Mouse (Mus musculus): ENCODE results near the gene Slc5a4b. TPM values are rescaled to one million over a fixed set of nuclear protein-coding genes. Genes with fewer than 3 reads are reported as not detected.
A peak's percentile ranks its signal among the peaks of the same experiment; 100 is the strongest.
"Not testable (repeated sequence)": the region's sequence is repeated elsewhere in the genome, so short reads cannot be mapped to it uniquely, and the experiment has no call there.

Slc5a4b gene
- polyA plus RNA-seq, 1 experiment from 2014 or later, result 0.05 TPM

DNA sequence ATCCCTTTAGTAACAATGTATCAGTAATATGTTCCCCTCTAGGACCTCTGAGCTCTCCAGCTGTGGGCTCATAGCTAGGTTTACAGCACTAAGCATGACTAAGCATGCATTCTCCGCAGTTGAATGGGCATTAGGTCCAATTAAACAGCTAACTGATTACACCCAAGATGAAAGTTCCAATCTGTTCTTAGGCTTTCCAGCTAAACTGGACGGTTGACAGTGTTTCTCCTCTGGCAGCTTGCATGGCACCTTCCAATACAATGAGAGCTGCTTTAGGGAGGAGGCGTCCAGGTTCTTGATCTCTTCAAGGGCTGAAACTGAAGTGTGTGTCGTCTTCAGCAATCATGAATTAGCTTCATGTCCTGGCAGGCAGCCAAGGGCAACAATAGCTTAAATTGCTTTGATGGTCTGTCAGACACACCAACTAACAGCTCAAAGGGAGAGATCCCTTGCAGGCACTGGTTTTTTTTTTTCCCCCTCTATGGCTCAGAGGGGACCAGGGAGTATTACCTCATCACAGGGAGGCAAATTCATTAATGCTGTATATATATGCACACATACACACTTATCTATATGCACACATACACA, 9.5 kb upstream of the Slc5a4b start:
- Histone ChIP-seq H3K4me2 (no peak overlapping the region), H3K9ac (ENCODE audit: low read depth, low read length) (no peak overlapping the region), H3K27me3 (replicated peaks; ENCODE audit: control insufficient read depth, insufficient read depth, low read length) (no peaks in the 10 kb centered on the region), H3K27ac (ENCODE audit: low read depth, low read length) (no peak overlapping the region), H3K36me3 (ENCODE audit: control insufficient read depth, insufficient read depth, low read length) (no peaks in the 10 kb centered on the region), H3K4me3 (ENCODE audit: low read depth, low read length) (no peak overlapping the region), H3K4me1 (replicated peaks; ENCODE audit: control insufficient read depth, insufficient read depth, low read length) (no peaks in the 10 kb centered on the region), H3K9me3 (ENCODE audit: control insufficient read depth, low read length) (no peaks in the 10 kb centered on the region)
- DNase-seq (ENCODE audit: low spot score) (no peak), ATAC-seq (replicated peaks; ENCODE audit: low FRiP score) (no peak)
- WGBS, result 59% methylated on average over 4 of the region's 4 CpGs

DNA sequence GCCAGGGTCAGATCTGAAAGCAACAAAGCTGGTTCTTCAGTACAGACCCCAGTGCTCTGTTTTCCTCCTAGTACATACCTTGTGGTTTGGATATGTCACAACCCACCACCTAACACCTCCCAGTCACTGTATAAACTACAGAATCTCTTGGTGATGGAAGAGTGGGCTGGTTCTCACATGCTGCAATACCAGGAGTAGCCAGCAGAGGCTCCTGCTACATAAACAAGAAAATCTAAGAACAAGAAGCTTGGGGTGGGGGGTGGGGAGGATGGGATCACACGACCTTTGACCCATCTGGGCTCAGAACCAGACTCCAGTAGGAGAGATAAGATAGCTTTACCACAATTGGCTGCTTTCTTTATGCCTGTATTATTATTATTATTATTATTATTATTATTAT, 8.0 kb upstream of the Slc5a4b start:
- WGBS, result 11% methylated on average over 1 of the region's 1 CpGs
- H3K4me2 ChIP-seq, result no peak overlapping the region
- H3K4me3 ChIP-seq (ENCODE audit: low read depth, low read length), result no peak overlapping the region
- peaks cover 2% of the 10 kb centered on the region; the same call in 1 of the 2 replicates for H3K9me3 ChIP-seq (ENCODE audit: control insufficient read depth, low read length)
- no peaks in the 10 kb centered on the region for H3K36me3 ChIP-seq (ENCODE audit: control insufficient read depth, insufficient read depth, low read length)
- H3K9ac ChIP-seq (ENCODE audit: low read depth, low read length), result no peak overlapping the region
- DNase-seq (ENCODE audit: low spot score) (no peak), ATAC-seq (replicated peaks; ENCODE audit: low FRiP score) (no peak)
- no peaks in the 10 kb centered on the region for H3K4me1 ChIP-seq (replicated peaks; ENCODE audit: control insufficient read depth, insufficient read depth, low read length)
- H3K27me3 ChIP-seq (replicated peaks; ENCODE audit: control insufficient read depth, insufficient read depth, low read length), result no peaks in the 10 kb centered on the region
- no peak overlapping the region for H3K27ac ChIP-seq (ENCODE audit: low read depth, low read length)

DNA sequence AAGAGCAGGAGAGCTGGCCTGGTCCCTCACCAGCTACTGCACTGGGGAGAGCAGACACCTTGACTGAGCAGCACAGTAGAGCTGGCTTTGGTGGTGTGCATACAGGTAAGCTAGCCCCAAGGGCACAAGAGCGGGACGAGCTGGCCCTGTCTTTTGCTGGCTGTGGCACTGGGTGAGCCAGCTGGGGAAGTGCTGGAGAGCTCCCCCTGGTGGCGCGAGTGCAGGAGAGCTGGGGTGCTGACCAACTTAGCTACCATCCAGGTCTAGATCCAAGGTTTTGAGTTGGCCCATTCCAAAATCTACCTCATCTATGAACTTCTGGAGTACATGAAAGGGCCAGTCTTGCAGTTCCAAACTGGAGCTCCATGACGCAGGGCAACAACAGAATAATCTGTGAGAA, 7.2 kb upstream of the Slc5a4b start:
- Histone ChIP-seq H3K27ac (ENCODE audit: low read depth, low read length) (no peak overlapping the region), H3K27me3 (replicated peaks; ENCODE audit: control insufficient read depth, insufficient read depth, low read length) (no peaks in the 10 kb centered on the region), H3K4me2 (no peak overlapping the region), H3K4me1 (replicated peaks; ENCODE audit: control insufficient read depth, insufficient read depth, low read length) (no peaks in the 10 kb centered on the region), H3K9ac (ENCODE audit: low read depth, low read length) (no peak overlapping the region), H3K9me3 (ENCODE audit: control insufficient read depth, low read length) (peaks cover 2% of the 10 kb centered on the region; the same call in 1 of the 2 replicates), H3K4me3 (ENCODE audit: low read depth, low read length) (no peak overlapping the region), H3K36me3 (ENCODE audit: control insufficient read depth, insufficient read depth, low read length) (no peaks in the 10 kb centered on the region)
- peak; percentile 56 for DNase-seq (ENCODE audit: low spot score)
- no peak for ATAC-seq (replicated peaks; ENCODE audit: low FRiP score)
- WGBS, result 34% methylated on average over 5 of the region's 5 CpGs

DNA sequence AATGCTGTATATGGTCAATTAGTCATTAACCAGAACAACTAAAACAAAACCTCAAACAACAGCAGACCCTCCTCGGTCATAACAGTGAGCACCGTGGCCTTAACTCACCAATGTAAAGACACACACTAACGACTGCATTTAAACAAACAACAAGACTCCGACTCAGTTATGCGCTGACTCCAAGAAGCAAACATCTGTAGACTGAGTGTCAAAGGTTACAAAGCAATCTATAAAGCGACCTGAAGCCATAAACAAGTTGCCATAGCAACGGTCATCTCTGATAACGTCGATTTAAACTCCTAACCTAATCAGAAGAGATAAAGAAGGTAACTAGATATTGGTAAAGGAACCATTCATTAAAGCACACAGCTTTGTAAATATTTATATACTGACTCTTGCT, 13.4 kb downstream of the Slc5a4b start:
- WGBS, result 62% methylated on average over 9 of the region's 9 CpGs
- Histone ChIP-seq H3K9me3 (ENCODE audit: control insufficient read depth, low read length) (no peaks in the 10 kb centered on the region), H3K9ac (ENCODE audit: low read depth, low read length) (no peak overlapping the region), H3K27ac (ENCODE audit: low read depth, low read length) (no peak overlapping the region), H3K4me1 (replicated peaks; ENCODE audit: control insufficient read depth, insufficient read depth, low read length) (no peaks in the 10 kb centered on the region; the same call in 1 of the 2 replicates), H3K36me3 (ENCODE audit: control insufficient read depth, insufficient read depth, low read length) (no peaks in the 10 kb centered on the region), H3K27me3 (replicated peaks; ENCODE audit: control insufficient read depth, insufficient read depth, low read length) (no peaks in the 10 kb centered on the region), H3K4me3 (ENCODE audit: low read depth, low read length) (no peak overlapping the region), H3K4me2 (no peak overlapping the region)
- ATAC-seq (replicated peaks; ENCODE audit: low FRiP score), result no peak
- DNase-seq (ENCODE audit: low spot score), result no peak

DNA sequence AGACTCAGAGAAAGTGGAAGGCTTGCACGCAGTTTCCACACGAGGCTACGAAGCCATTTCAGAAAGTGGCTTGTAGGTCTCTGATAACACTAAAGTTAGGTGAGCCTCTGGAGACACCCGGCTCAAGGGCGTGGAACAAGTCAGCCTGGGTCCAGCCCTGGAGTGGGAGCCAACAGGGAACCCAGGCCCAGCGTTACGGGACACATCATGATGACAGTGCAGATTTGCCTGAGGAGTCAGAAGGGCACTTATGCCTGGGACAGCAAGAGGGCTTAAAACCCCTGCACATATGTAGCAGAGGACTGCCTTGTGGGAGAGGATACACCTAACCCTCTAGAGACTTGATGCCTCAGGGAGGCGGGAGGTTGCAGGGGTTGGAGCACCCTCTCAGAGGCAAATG, 14.2 kb downstream of the Slc5a4b start:
- 73% methylated on average over 8 of the region's 8 CpGs for WGBS
- no peaks in the 10 kb centered on the region for H3K36me3 ChIP-seq (ENCODE audit: control insufficient read depth, insufficient read depth, low read length)
- DNase-seq (ENCODE audit: low spot score), result no peak
- H3K27ac ChIP-seq (ENCODE audit: low read depth, low read length), result no peak overlapping the region
- no peak overlapping the region for H3K9ac ChIP-seq (ENCODE audit: low read depth, low read length)
- H3K4me2 ChIP-seq, result no peak overlapping the region
- H3K4me3 ChIP-seq (ENCODE audit: low read depth, low read length), result no peak overlapping the region
- no peaks in the 10 kb centered on the region for H3K27me3 ChIP-seq (replicated peaks; ENCODE audit: control insufficient read depth, insufficient read depth, low read length)
- H3K9me3 ChIP-seq (ENCODE audit: control insufficient read depth, low read length), result no peaks in the 10 kb centered on the region
- no peak for ATAC-seq (replicated peaks; ENCODE audit: low FRiP score)
- no peaks in the 10 kb centered on the region; the same call in 1 of the 2 replicates for H3K4me1 ChIP-seq (replicated peaks; ENCODE audit: control insufficient read depth, insufficient read depth, low read length)

DNA sequence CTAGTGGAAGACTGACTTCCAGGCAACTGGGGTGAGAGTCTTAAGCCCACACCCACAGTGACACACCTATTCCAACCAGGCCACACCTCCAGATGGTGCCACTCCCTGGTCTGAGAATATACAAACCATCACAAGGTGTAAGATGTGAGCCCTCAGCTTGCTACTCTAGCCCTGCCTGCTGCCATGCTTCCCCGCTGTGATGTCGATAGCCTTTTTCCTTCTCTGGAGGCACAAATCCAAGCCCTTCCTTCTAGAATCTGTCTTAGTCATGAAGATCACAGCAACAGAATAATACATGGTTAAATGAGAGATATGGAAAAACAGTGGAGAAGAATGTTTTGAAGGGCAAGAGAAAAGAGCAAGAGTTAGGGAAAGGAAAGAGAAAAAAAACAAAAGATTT, 33.8 kb downstream of the Slc5a4b start:
- not testable (repeated sequence) for H3K27ac ChIP-seq (ENCODE audit: low read depth, low read length); H3K27me3 ChIP-seq (replicated peaks; ENCODE audit: control insufficient read depth, insufficient read depth, low read length); H3K4me3 ChIP-seq (ENCODE audit: low read depth, low read length); H3K9me3 ChIP-seq (ENCODE audit: control insufficient read depth, low read length); H3K36me3 ChIP-seq (ENCODE audit: control insufficient read depth, insufficient read depth, low read length); H3K9ac ChIP-seq (ENCODE audit: low read depth, low read length); ATAC-seq (replicated peaks; ENCODE audit: low FRiP score); DNase-seq (ENCODE audit: low spot score); H3K4me1 ChIP-seq (replicated peaks; ENCODE audit: control insufficient read depth, insufficient read depth, low read length); H3K4me2 ChIP-seq
- WGBS, result 81% methylated on average over 2 of the region's 2 CpGs

DNA sequence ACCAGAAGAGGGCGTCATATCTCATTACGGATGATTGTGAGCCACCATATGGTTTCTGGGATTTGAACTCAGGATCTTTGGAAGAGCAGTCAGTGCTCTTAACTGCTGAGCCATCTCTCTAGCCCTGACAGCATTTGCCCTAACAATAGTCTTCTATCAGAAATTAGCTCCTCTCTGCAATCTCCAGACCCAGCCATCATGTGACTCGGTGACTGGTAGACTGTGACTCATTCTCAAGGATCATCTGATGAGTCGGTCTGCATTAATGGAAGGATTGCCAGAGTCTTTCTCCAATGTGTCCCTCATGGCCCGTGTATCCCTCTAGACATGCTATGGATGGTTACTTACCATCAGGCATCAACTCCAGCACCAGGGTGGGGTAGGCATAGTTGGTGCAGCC, 38.7 kb downstream of the Slc5a4b start:
- WGBS, result 90% methylated on average over 5 of the region's 5 CpGs
- H3K27ac ChIP-seq (ENCODE audit: low read depth, low read length); H3K27me3 ChIP-seq (replicated peaks; ENCODE audit: control insufficient read depth, insufficient read depth, low read length); H3K4me3 ChIP-seq (ENCODE audit: low read depth, low read length); H3K9me3 ChIP-seq (ENCODE audit: control insufficient read depth, low read length); ATAC-seq (replicated peaks; ENCODE audit: low FRiP score); H3K4me1 ChIP-seq (replicated peaks; ENCODE audit: control insufficient read depth, insufficient read depth, low read length); H3K4me2 ChIP-seq; H3K9ac ChIP-seq (ENCODE audit: low read depth, low read length); DNase-seq (ENCODE audit: low spot score); H3K36me3 ChIP-seq (ENCODE audit: control insufficient read depth, insufficient read depth, low read length): not testable (repeated sequence)

DNA sequence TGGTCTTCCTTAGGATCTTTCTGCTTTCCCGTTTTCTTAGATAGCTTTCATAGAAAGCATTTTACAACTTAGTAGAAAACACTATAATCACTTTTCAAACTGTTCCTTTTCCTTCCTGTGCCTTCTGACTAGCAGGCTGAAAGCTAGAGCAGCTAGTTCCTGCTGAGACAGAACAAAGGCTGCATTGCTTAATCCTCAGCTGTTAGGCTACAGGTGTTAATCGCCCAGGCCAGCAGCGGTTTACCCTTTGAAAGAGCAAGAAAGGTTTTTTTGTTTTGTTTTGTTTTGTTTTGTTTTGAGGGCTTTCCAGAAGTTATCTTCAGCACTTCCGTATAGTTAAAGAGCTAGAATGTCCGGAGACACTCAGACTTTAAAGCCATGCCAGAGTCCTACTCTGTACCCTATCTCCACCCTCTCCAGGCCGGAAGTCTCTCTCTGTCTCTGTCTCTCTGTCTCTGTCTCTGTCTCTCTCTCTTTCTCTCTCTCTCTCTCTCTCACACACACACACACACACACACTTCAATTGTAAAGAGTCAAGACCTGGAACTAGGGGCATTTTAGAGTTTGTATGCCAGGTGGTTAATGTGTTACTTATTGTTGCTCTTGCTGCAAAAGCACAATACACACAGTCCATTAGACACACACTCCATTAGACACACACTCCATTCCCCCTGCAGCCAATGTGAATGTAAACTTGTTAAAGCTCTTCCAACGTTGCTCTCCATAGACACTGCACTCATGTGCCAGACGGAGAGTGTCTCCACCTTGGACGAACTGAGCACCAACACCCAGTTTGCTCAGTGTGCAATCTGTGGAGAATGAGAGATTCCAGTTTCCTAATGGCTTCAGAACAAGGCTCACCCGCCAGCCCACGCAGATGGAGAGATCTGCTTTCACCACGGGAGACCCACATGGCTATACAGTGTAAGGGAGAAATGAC, 42.8 kb downstream of the Slc5a4b start:
- no peak overlapping the region for H3K4me3 ChIP-seq (ENCODE audit: low read depth, low read length)
- ATAC-seq (replicated peaks; ENCODE audit: low FRiP score) (no peak), DNase-seq (ENCODE audit: low spot score) (no peak)
- no peaks in the 10 kb centered on the region for H3K4me1 ChIP-seq (replicated peaks; ENCODE audit: control insufficient read depth, insufficient read depth, low read length)
- no peaks in the 10 kb centered on the region for H3K9me3 ChIP-seq (ENCODE audit: control insufficient read depth, low read length)
- no peaks in the 10 kb centered on the region for H3K27me3 ChIP-seq (replicated peaks; ENCODE audit: control insufficient read depth, insufficient read depth, low read length)
- H3K9ac ChIP-seq (ENCODE audit: low read depth, low read length), result no peak overlapping the region
- H3K27ac ChIP-seq (ENCODE audit: low read depth, low read length), result peak overlapping the region; percentile 9; the same call in 1 of the 2 replicates
- WGBS, result 39% methylated on average over 12 of the region's 12 CpGs
- H3K4me2 ChIP-seq, result no peak overlapping the region
- H3K36me3 ChIP-seq (ENCODE audit: control insufficient read depth, insufficient read depth, low read length), result no peaks in the 10 kb centered on the region

DNA sequence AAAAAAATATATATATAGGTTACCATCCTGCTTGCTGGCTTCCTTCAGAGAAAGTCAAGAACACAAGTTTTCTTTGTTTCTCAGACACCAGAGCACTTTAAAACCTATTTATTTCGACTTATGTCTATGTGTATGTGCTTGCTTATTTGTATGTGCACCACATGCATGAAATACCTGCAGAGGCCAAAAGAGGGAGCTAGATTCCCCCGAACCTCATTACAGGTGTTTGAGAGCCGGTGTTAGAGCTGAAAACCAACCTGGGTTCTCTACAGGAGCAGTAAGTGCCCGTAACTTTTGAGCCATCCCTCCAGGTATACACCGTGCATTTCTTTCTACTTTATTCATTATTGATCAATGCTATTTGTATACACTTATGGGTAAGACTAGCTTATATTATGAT, 48.3 kb downstream of the Slc5a4b start:
- Histone ChIP-seq H3K4me3 (ENCODE audit: low read depth, low read length) (no peak overlapping the region), H3K9ac (ENCODE audit: low read depth, low read length) (no peak overlapping the region), H3K9me3 (ENCODE audit: control insufficient read depth, low read length) (no peaks in the 10 kb centered on the region), H3K36me3 (ENCODE audit: control insufficient read depth, insufficient read depth, low read length) (no peaks in the 10 kb centered on the region), H3K27ac (ENCODE audit: low read depth, low read length) (no peak overlapping the region), H3K27me3 (replicated peaks; ENCODE audit: control insufficient read depth, insufficient read depth, low read length) (no peaks in the 10 kb centered on the region), H3K4me2 (no peak overlapping the region), H3K4me1 (replicated peaks; ENCODE audit: control insufficient read depth, insufficient read depth, low read length) (no peaks in the 10 kb centered on the region)
- 88% methylated on average over 5 of the region's 5 CpGs for WGBS
- no peak for DNase-seq (ENCODE audit: low spot score)
- ATAC-seq (replicated peaks; ENCODE audit: low FRiP score), result no peak
